Mouse (Mus musculus) c-Kit-positive CD71-positive TER-119-negative erythroid progenitor cells, embryonic 14.5 days (primary cell): ENCODE data around the gene Dido1.
A peak's percentile ranks its signal among the peaks of the same experiment; 100 is the strongest.

Experiments
- DNase-seq: peaks from one replicate; pipeline ENCODE4 v3.0.0-alpha.2; 2013; ENCODE audit warnings: low read depth

Gene Dido1

DNA sequence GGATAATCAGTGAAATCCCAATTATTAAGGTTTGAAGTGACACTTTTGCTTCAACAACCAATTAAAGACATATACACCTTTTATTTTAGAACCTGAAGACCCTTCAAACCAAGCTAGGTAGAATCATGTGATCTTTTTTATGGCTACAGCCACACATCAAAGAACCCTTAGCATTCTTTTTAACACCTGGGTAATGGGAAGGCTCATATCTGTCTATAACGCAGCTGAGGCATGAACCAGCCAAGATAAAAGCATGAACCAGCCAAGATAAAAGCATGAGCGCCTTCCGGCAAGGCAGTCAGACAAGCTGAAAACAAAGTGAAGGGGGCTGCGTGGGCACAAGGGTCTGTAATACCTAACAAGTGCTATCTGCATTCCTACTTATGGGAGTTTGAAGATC lies 25.8 kb downstream of the Dido1 start:
- no peak for DNase-seq

DNA sequence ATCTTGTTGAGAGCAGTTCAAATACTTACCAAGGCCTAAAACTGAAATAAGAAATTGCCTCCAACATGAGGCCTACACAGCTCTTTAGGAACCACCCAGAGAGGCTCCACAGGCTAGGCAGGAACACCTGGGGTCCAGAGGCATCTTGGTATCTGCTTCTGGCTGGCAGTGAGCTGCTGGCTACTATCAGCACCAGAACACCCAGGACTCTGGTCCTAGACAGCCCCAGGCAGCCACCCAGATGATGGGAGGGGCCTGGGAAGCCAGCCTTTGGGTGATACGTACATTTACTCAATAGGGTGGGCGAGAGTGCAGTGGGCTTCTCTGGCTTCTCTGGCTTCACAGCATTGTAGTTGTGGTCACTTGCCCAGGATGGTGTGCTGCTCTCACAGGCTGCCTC lies 26.3 kb downstream of the Dido1 start:
- DNase-seq = no peak

DNA sequence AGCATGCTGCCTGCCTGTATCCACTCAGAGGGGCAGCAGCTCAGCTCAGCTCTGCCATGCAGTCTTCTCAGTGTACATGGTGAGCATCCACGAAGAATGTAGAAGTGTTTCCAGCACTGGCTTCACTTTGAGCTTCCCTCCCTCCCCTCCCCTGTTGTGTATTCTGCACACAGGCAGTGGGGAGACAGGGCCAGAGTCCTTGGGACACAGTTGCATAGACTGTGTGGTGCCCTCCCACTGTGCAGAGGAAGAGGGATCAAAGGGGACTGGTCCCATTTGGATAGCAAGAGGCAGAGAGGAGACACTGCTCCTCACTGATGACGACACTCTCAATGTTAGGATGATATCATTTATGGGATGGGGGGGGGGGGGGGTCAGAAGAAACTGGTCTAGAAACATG lies 28.6 kb downstream of the Dido1 start:
- DNase-seq = no peak

DNA sequence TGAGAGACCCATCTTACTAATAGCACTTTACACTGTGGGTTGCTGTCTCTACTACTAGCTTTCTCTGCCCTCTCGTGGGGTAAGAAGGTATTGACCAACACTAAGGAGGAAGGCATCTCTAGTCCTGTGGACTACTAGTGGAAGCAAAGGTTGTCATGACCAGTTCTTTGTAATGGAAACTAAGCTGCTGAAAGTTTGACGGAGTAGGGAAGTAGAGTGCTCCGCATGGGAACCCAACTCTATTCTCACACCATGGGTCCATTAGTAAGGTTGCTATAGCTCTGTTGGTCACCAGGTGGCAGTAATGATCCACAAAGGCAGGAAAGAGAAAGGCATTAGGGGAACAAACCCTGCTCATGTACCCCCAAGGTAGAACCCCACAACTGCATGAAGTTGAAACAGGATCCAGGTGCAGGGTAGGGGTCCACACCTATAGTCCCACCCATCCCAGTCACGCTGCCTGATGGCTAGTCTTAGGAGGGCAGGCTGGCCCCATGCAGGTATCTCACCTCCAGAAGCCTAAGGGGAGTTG lies 31.1 kb downstream of the Dido1 start:
- peak; percentile 65 for DNase-seq

DNA sequence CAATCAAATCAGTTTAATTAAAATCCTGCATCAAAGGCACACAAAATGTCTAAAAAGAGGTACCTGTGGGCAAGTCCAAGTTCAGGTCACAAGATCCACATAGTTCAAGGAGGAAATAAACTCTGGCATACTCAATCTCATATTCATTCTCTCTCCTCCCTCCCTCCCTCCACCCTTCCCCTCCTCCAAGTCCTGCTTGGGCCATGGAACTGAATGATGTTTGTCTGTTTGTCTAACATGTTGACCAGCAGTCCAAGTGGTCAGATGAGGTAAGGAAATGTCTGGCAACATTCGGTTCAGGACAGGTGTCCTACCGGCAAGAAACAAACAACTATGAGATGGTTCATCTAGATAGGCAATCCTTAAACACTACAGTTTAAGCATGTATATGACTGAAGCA lies 33.1 kb downstream of the Dido1 start:
- DNase-seq = no peak

DNA sequence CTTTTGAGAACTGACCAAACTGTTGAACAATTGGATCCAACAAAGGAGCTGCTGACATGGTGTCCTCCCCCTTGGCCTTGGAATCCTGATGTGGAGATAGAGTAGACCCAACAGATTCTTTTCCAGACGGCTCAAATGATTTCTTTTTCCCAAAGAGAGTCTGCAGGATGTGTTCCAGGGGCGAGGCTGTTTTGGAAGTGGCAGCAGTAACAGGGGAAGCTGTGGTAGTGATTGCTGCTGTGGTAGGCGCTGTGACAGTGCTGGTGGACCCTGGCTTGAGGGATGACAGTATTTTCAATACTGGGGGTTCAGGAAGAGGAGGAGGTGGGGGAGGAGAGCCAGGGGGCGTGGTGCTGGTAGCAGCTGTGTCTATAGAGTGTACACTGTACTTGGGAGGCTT lies 47.8 kb downstream of the Dido1 start:
- DNase-seq = no peak

DNA sequence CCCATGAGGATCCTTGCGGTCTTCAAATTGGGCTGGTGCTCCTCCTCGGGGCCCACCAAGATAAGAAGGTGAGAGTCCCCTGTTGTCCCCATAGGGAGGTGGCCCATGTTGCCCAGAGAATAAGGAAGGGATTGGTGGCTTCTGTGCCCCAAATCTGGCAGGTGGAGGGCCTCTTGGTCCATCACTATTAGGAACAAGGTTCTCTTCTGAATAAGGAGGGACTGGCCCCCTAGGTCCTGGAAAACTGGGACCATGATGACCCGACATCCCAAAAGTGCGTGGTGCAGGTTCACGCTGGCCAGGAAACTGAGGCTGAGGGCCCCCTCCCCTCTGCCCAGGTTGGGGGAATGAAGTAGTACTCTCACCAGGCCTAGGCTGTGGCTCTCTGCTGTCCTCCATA lies 49.3 kb downstream of the Dido1 start:
- DNase-seq = no peak

DNA sequence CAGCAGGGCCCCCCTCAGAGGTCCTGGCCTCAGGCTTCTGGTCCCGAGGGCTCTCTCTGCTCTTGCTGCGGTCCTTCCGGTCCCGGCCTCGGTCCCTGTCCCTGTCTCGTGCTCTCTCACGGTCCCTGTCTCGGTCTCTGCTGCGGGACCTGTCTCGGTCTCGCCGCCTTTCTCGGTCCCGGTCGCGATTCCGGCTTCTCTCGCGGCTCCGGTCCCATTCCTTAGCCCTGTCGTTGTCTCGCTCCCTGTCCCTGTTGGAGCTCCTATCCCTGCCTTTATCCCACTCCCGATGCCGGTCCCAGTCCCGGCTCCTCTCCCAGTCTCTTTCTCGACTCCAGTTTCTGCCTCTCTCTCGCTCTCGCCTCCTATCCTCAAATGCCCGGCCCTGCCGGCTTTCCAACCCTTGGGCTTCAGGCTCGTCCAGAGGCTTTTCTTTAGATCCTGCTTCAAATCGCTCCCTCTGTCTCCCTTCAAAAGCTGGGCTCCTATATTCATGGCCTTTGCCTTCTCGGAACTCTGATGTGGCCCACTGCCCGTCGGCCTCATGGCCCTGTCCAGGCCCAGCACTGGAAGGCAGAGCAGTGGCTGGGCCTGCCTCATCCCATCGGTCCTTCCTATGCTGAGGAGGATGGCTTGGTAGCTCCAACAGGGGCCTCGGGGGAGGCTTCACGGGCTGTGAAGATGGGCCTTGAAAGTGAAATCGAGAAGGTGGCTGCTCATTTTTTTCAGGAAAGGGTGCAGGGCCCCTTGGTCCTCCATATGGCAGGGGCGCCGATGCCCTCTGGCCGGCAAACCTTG lies 50.2 kb downstream of the Dido1 start:
- no peak for DNase-seq

DNA sequence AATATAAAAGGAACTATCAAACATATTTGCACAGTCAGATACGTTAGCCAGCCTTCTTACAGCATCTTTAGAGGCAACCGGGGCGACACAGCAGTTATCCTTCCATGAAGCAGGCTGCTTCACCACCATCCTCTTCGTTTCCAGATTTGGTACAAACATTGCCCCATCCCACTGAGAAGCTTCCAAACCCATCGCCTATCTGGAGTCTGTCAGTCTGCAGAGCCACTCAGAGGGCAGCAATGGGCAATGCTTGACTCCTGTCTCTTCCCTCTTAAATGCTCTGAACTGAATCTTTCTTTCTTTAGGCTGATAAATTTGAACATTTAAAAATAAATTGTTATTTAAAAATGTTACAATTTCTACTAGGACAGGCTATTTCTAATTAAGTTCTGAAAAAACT lies 51.4 kb downstream of the Dido1 start:
- no peak for DNase-seq

DNA sequence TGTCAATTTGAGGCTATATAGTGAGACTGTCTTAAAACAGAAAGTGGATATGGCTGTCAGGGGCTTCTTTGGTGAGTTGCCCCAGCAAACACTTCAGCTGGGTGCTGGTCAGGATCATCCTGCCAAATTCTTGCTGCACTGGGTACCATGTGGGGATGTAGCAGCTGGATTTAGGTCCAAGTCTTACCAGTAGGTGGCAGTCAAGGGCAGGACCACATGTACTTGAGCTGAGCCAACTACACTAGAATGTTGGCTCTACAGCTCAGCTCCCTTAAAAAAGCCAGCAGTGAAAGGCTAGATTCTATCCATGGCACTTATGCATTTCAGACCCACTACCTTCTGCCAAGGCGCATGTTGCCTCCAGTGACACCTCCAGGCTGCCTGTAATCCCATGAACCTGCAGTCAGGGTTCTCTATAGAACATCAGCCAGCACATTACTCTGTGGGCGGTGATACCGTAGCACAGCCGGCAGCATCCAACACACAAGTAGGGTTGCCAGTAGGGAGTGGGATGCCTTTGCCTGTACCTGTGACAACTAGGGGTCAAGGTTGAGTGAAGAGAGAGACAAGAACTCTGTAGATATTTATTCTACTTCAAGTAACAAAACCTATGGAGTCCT lies 52.3 kb downstream of the Dido1 start:
- DNase-seq = peak; percentile 62

DNA sequence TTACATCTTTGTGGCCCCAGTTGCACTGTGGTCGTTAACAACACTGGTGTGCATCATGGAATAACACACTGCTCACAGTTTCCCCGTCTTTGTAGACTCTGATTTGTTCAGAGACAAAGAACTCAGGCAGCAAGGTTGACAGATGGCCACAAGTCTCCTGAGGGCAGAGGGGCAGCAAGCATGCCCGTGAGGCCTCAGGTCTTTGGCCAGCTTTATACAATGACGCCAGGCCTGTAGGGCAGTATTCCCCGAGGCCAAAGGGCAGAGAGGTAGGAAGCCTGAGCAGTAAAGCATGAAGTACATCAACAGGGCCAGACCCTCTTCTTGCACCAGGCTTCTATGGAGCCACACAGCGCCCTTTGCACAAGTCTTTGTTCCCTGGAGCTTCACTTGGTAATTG lies 54.6 kb downstream of the Dido1 start:
- no peak for DNase-seq

DNA sequence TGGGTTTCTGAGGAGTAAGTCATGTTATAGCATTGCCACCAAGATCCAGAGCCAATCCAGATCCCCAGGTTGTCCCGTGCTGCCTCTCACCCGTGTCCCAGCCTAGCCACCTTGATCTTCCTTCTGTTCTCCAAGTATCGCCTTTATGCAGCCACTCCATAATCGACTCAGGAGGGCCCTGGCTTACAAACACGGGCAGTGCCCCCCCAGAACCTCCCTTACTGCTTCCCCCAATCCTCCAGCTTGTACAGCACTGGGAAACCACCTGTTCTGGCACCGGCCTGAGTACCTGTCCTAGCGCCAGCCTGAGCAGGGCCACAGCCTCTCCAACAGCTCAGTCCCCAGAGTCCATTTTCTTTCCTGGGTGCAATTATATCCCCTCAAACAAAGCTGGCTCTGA lies 55.1 kb downstream of the Dido1 start:
- DNase-seq = no peak

DNA sequence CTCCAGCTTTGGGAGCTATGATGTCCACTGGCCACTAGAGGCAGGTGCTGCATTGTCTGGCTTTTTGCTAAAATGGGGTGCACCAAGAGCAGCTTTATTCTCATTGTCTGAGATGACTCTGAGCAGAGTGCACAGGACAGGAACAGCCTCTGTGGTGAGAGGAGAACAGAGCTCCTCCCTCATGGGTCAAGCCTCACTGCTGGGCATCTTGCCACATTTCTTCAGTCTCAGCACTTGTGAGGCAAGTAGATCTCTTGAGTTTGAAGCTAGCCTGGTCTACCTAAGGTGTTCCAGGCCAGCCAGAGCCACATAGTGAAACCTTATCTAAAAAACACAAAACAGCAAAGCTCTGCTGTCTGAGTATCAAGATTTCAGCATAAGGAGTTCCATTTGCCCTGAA lies 63.0 kb downstream of the Dido1 start:
- no peak for DNase-seq

DNA sequence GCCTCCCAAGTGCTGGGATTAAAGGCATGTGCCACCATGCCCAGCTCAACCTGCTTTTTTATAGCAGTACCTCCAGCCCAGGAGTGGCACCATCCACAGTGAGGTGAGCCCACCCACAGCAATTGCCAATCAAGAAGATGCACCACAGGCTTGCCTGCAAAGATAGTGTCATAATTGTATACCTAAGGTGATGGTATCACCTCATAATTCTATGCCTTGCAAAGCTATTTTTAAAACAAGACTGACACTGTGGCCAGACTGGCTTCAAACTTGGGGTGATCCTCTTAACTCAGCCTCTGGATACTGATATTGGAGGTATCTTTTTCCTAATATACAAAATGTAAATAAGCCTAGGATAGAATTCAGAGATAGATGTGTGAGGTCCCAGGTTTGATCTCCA lies 66.2 kb downstream of the Dido1 start:
- DNase-seq = no peak

DNA sequence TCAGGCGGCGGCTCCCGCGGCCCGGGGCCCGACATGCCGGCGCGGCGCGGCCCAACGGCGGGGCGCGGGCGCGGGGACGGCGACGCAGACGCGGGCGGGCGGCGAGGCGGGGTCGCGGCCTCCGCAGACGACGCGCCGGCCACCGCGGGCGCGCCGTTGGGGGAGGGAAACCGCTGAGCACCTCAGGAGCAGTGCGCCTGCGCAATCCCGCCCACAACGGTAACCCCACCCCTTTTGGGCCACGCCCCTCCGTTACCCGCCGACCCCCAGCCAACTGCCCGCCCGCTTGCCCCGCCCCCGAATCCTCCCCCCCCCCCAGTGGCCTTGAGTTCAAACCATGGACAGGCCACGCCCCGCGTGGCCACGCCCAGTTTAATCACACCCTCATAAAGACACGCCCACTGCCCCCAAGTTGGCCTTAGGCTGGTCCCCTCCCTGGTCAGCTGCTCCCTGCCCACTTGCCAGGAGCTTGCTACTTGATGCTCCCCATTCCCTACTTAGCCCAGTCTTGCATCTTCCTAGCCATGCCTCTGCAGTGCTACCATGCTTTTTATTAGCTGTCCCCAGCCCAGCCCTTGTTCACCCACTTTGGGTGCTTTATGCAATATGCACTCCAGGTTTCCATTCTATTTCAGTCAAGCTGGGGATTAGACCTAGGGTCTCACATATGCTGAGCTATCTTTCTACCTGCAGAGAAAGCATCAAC lies 67.1 kb downstream of the Dido1 start, which contains the start of gene Tcfl5:
TSS of gene Tcfl5 (minus strand) at position 154 of the 706 bp plus-strand sequence.
- DNase-seq = no peak

DNA sequence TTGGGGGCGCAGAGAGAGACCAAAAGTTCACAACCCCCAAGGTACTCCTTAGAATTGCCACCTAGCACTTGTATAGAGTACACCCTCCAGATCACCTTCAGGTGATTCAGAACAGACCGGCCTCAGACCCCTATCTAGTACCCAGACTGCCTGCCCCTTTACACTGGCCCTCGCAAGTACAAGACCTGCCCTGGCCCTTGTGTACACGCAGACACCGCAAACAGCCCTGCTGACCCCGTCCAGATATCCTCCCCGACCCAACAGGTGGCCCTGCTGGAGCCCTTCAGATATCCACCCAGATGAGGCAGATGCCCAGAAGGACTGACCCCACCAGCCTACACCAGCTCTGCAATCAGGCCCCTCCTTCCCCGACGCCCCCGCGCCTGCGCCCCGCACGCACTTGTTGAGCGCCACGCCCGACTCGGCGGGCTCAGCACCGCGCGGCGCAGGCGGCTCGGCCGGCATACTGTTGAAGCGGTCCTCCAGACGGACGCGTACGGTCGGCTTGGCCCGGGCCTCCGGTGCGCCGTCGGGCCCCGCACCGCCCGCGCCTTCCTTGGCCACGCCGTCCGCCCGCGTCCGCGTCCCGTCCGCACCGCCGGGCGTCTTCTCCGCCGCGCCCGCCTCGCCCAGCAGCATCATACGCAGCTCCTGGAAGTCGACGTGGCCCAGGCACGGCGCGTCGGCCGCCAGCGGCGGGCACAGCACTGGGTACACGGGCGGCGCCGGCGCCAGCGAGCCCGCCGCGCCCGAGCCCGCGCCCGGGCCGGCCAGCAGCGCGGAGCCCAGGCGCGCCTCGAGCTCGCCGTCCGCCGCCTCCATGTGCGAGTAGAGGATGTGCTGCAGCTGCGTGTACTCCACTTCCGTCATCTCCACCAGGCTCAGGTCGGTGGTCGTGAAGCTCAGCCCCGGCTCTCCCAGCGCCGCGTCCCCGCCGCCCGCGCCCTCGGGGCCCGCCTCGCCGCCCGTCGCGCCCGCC lies 67.9 kb downstream of the Dido1 start:
- DNase-seq = no peak

DNA sequence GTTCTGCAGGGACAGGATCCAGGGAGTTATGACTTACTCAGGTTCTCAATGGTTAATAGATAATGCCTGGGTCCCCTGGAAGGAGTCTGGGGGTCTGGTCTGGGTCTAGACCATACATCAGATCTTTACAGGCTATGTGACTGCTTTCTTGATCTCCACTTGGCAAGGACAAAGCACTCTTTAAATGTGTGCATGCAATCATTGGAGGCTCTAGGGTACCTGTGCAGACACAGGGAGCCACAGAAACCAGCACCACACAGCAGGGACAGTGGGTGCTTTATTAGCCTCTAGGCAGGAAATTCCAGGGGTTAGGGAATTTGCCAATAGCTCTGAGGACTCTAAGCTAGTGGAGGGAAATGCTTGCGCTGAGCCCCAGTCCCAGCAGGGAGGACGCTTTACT lies 97.9 kb downstream of the Dido1 start:
- no peak for DNase-seq

DNA sequence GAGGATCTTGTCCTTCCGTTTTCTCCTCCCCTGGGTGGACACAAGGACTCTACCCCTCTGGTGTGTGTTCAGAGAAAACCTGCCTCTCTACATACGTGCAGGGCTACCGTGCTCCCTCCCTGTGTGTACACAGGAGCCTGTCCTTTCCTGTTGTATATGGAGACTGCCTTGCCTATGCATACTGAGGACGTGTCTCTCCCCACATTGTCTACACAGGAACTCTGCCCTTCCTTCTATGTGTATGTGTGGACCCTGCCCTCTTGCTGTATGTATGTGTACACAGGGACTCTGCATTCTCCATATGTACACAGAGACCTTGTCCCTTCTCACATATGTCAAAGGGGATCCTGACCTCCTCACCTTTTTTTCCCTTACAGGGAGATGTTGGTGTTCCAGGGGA lies 99.5 kb downstream of the Dido1 start:
- DNase-seq = no peak
